Mouse (Mus musculus) layer of hippocampus, adult 11-12 months (tissue): ENCODE data around the gene Cep164.
A peak's percentile ranks its signal among the peaks of the same experiment; 100 is the strongest.
"Not testable (repeated sequence)": the region's sequence is repeated elsewhere in the genome, so short reads cannot be mapped to it uniquely, and the experiment has no call there.

Experiments used
- DNase-seq: peaks from one replicate; pipeline ENCODE4 v3.0.0; 2022; ENCODE audit warnings: low spot score

The Cep164 gene

GRCm38 (mm10) chr9:45787547-45787946 is 40.9 kb downstream of the Cep164 start:
- DNase-seq = no peak

GRCm38 (mm10) chr9:45787071-45787470 is 41.4 kb downstream of the Cep164 start:
- no peak for DNase-seq

GRCm38 (mm10) chr9:45783249-45784069 is 45.0 kb downstream of the Cep164 start:
- DNase-seq = no peak

GRCm38 (mm10) chr9:45779201-45779600 is 49.3 kb downstream of the Cep164 start:
- no peak for DNase-seq

GRCm38 (mm10) chr9:45776176-45776575 is 52.3 kb downstream of the Cep164 start:
- DNase-seq = not testable (repeated sequence)

GRCm38 (mm10) chr9:45774088-45774487 is 54.4 kb downstream of the Cep164 start:
- no peak for DNase-seq

GRCm38 (mm10) chr9:45769596-45769995 is 58.9 kb downstream of the Cep164 start:
- DNase-seq = no peak

GRCm38 (mm10) chr9:45768421-45768820 is 60.1 kb downstream of the Cep164 start:
- no peak for DNase-seq

GRCm38 (mm10) chr9:45767155-45767554 is 61.3 kb downstream of the Cep164 start:
- DNase-seq = no peak

- no peak for DNase-seq
Observed at GRCm38 (mm10) chr9:45766195-45766594, 62.3 kb downstream of the Cep164 start.

- peak; percentile 86 for DNase-seq
Observed at GRCm38 (mm10) chr9:45754452-45755091, 73.9 kb downstream of the Cep164 start.

GRCm38 (mm10) chr9:45749917-45750316 is 78.6 kb downstream of the Cep164 start:
- no peak for DNase-seq

GRCm38 (mm10) chr9:45745451-45745850 is 83.0 kb downstream of the Cep164 start:
- no peak for DNase-seq

- no peak for DNase-seq
Observed at GRCm38 (mm10) chr9:45740584-45740980, 87.9 kb downstream of the Cep164 start.

GRCm38 (mm10) chr9:45739702-45740583 is 88.5 kb downstream of the Cep164 start:
- DNase-seq = peak; percentile 61

GRCm38 (mm10) chr9:45739001-45739701 is 89.3 kb downstream of the Cep164 start:
- DNase-seq = peak; percentile 41

GRCm38 (mm10) chr9:45733246-45733645 is 95.2 kb downstream of the Cep164 start:
- DNase-seq = no peak

GRCm38 (mm10) chr9:45731851-45732250 is 96.6 kb downstream of the Cep164 start:
- DNase-seq = no peak

GRCm38 (mm10) chr9:45719997-45720396 is 108.5 kb downstream of the Cep164 start:
- DNase-seq = no peak
